Mouse (Mus musculus): ENCODE data around the gene Lingo1. TPM values are rescaled to one million over a fixed set of nuclear protein-coding genes. Genes with fewer than 3 reads are reported as not detected.
A peak's percentile ranks its signal among the peaks of the same experiment; 100 is the strongest.

Gene Lingo1
- polyA plus RNA-seq, 1 experiment from 2014 or later: 3.3 TPM

DNA sequence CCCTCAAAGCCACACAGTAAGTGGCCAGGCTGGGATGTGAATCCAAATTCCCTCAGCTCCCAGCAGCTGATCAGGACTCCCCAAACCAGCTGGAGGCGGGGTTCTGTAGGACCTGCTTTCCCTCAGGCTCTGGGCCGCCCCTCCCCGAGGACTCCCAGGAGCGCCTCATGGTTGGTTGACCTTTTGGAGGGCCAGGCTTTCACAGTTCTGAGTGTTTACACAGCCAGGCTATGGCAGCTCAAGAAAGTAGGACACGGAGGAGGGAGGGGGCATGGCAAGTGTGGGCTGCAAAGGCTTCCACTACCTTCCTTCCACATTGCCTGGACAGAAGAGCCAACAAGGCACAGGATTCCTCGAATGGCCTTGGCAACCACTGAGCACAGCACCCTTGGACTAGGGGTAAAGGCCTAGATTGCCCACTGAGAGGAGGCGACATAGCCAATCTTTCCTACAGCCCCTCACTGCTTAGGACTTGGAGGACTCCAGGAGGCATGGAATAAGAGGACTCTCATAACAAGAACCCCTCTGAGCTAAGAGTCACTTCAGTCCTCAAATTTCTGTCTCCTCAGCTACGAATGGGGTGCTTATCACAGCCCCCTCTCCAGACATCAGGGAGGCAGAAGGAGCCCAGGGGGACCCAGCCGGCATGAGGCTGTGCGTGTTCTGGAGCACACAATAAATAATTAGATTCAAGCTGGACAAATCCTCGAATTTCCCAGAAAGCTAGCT, 29.5 kb downstream of the Lingo1 start:
- peak; percentile 90 for ATAC-seq (ENCODE audit: low read depth)
- Histone ChIP-seq H3K9me3 (ENCODE audit: control insufficient read depth, low read length) (no peaks in the 10 kb centered on the region), H3K27me3 (ENCODE audit: control insufficient read depth, insufficient read depth, low read depth, low read length) (no peaks in the 10 kb centered on the region), H3K4me3 (ENCODE audit: low read length) (no peak overlapping the region), H3K36me3 (ENCODE audit: control insufficient read depth, insufficient read depth, low read length) (no peaks in the 10 kb centered on the region), H3K27ac (ENCODE audit: low read length) (peak overlapping the region; percentile 88), H3K9ac (ENCODE audit: low read length) (no peak overlapping the region), H3K4me1 (replicated peaks; ENCODE audit: control insufficient read depth, insufficient read depth, low read length) (peaks cover 6% of the 10 kb centered on the region), H3K4me2 (ENCODE audit: low read depth, low read length) (peak overlapping the region; percentile 26)
- WGBS: 24% methylated on average over 11 of the region's 11 CpGs

DNA sequence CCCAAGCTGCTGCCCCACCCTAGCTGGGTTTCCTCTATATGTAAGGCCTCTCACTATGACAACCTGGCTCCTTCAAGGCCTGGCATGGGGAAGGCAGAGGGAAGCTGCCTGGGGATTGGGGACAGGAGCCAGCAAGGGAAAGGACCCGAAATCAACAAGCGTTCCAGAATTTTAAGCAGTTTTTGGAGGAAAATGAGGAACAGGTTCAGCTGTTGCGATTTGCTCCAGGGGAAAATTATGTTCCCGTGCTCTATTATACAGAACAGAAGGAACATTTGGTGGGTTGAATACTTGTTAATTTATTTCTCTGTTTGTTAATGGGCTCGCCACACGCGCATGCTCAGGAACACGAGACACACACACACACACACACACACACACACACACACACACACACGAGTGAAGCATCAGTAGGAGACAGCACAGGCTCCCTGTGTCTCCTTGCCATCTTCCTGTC, 34.1 kb downstream of the Lingo1 start:
- peak overlapping the region; percentile 27; the same call in 1 of the 2 replicates for H3K27ac ChIP-seq (ENCODE audit: low read length)
- no peak overlapping the region for H3K4me2 ChIP-seq (ENCODE audit: low read depth, low read length)
- H3K27me3 ChIP-seq (ENCODE audit: control insufficient read depth, insufficient read depth, low read depth, low read length): no peaks in the 10 kb centered on the region
- no peak for ATAC-seq (ENCODE audit: low read depth)
- no peak overlapping the region for H3K4me3 ChIP-seq (ENCODE audit: low read length)
- 83% methylated on average over 9 of the region's 9 CpGs for WGBS
- no peak overlapping the region for H3K9ac ChIP-seq (ENCODE audit: low read length)
- H3K36me3 ChIP-seq (ENCODE audit: control insufficient read depth, insufficient read depth, low read length): no peaks in the 10 kb centered on the region
- no peaks in the 10 kb centered on the region for H3K9me3 ChIP-seq (ENCODE audit: control insufficient read depth, low read length)
- H3K4me1 ChIP-seq (replicated peaks; ENCODE audit: control insufficient read depth, insufficient read depth, low read length): peaks cover 13% of the 10 kb centered on the region

DNA sequence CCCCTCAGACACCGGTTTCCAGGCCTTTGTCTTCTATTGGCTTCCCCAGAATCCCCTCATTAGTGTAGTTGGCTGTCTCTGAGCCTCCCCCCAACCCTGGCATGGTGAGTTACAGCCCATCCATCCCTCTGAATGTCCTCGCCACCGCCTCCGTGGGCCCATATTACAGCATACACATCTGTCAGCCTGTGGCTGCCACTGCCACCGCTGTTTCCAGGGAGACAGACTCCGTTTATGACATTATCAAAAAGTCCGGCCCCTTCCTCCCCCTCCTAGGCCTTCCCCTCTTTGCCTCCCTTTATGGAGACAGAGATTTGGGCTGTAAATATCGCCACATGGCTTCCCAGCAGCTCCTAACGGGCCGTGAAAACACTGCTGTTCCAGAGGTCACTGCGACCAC, 38.5 kb downstream of the Lingo1 start:
- peaks cover 10% of the 10 kb centered on the region for H3K4me1 ChIP-seq (replicated peaks; ENCODE audit: control insufficient read depth, insufficient read depth, low read length)
- no peak overlapping the region for H3K4me3 ChIP-seq (ENCODE audit: low read length)
- no peaks in the 10 kb centered on the region for H3K9me3 ChIP-seq (ENCODE audit: control insufficient read depth, low read length)
- WGBS: 43% methylated on average over 11 of the region's 11 CpGs
- ATAC-seq (ENCODE audit: low read depth): no peak
- H3K36me3 ChIP-seq (ENCODE audit: control insufficient read depth, insufficient read depth, low read length): no peaks in the 10 kb centered on the region
- no peak overlapping the region for H3K4me2 ChIP-seq (ENCODE audit: low read depth, low read length)
- no peak overlapping the region for H3K9ac ChIP-seq (ENCODE audit: low read length)
- H3K27ac ChIP-seq (ENCODE audit: low read length): no peak overlapping the region
- no peaks in the 10 kb centered on the region for H3K27me3 ChIP-seq (ENCODE audit: control insufficient read depth, insufficient read depth, low read depth, low read length)

DNA sequence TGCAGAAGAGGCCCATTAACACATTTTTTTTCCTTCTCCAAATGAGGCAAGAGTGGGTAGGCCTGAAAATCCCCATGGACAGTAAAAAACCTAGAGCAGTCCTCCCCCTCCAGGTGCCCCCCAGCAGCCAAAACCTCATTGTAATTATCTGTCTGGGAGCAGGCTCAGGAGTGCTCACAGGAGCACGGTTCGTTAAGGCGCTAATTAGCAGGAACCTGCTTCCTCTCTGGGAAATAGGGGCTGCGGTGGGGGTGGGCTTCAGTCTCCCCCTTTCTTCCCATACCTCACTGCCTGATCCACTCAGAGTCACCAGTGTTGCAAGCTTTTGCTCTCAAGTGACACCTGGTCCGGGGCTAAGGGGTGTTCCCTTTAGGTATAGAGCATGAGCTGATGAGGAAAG, 41.1 kb downstream of the Lingo1 start:
- no peaks in the 10 kb centered on the region for H3K4me1 ChIP-seq (replicated peaks; ENCODE audit: control insufficient read depth, insufficient read depth, low read length)
- H3K9me3 ChIP-seq (ENCODE audit: control insufficient read depth, low read length): no peaks in the 10 kb centered on the region
- H3K36me3 ChIP-seq (ENCODE audit: control insufficient read depth, insufficient read depth, low read length): no peaks in the 10 kb centered on the region
- H3K27me3 ChIP-seq (ENCODE audit: control insufficient read depth, insufficient read depth, low read depth, low read length): no peaks in the 10 kb centered on the region
- H3K27ac ChIP-seq (ENCODE audit: low read length): no peak overlapping the region
- 77% methylated on average over 5 of the region's 5 CpGs for WGBS
- no peak for ATAC-seq (ENCODE audit: low read depth)
- H3K9ac ChIP-seq (ENCODE audit: low read length): no peak overlapping the region
- H3K4me2 ChIP-seq (ENCODE audit: low read depth, low read length): no peak overlapping the region
- no peak overlapping the region for H3K4me3 ChIP-seq (ENCODE audit: low read length)

DNA sequence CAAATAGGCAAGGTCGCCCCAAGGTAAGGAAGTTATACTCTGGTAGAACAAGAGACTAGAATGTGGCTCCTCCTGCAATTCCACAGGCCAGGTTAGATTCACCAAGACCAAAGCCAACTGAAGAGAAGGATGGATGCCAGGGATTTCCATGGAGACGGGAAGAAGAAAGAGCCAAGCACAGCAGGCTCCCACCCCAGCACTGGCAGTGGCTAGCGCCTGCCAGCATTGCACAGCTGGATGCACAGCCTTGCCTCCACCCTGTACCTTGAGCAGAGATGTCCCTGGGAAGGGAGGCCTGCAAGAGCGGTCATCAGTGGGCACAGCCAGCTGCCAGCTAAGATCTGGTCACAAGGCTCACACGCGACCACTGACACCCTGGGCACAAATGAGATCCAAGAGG, 42.9 kb downstream of the Lingo1 start:
- Histone ChIP-seq H3K4me1 (replicated peaks; ENCODE audit: control insufficient read depth, insufficient read depth, low read length) (no peaks in the 10 kb centered on the region), H3K27me3 (ENCODE audit: control insufficient read depth, insufficient read depth, low read depth, low read length) (no peaks in the 10 kb centered on the region), H3K27ac (ENCODE audit: low read length) (no peak overlapping the region), H3K4me2 (ENCODE audit: low read depth, low read length) (no peak overlapping the region), H3K36me3 (ENCODE audit: control insufficient read depth, insufficient read depth, low read length) (no peaks in the 10 kb centered on the region), H3K4me3 (ENCODE audit: low read length) (no peak overlapping the region), H3K9me3 (ENCODE audit: control insufficient read depth, low read length) (no peaks in the 10 kb centered on the region), H3K9ac (ENCODE audit: low read length) (no peak overlapping the region)
- WGBS: 68% methylated on average over 6 of the region's 6 CpGs
- ATAC-seq (ENCODE audit: low read depth): no peak

DNA sequence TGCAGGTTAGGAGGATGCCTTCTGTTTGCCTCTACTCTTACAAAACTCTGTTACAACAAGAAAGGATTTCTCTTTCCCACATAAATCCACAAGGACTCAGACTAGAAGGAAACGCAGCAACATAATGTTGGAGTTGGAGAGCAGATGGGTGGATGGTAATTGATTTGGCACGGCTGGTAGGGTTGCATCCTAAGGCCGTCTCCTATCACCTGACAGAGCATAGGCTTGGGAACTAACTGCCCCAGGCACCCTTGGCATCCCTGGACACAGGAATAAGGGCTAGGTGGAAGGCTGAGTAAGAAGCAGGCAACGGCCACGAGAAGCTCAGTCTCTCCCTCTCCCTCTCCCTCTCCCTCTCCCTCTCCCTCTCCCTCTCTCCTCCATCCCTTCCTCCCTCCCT, 48.2 kb downstream of the Lingo1 start:
- 73% methylated on average over 5 of the region's 5 CpGs for whole genome bisulfite sequencing
- H3K27me3 ChIP-seq (ENCODE audit: control insufficient read depth, insufficient read depth, low read depth, low read length): no peaks in the 10 kb centered on the region
- ATAC-seq (ENCODE audit: low read depth): no peak

DNA sequence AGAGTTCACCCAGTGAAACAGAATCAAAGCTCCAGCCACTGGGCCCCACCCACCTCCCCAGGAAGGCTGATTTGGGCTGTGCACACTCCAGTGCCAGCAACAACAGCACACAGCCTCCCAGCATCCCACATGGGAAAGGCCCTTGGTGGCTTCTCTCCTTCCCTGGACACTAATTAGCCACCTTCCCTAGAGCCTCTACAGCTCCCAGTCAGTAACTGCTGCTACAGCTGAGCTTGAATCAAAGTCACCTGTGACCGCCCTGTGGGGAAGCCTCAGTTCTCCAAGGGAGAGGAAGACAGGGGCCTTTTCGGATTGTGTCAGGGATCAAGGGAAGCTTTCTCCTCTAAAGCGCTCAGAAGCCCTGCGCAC, 49.4 kb downstream of the Lingo1 start:
- no peak overlapping the region for H3K9ac ChIP-seq (ENCODE audit: low read length)
- no peak overlapping the region for H3K4me3 ChIP-seq (ENCODE audit: low read length)
- no peak for ATAC-seq (ENCODE audit: low read depth)
- no peaks in the 10 kb centered on the region for H3K27me3 ChIP-seq (ENCODE audit: control insufficient read depth, insufficient read depth, low read depth, low read length)
- no peaks in the 10 kb centered on the region for H3K36me3 ChIP-seq (ENCODE audit: control insufficient read depth, insufficient read depth, low read length)
- H3K27ac ChIP-seq (ENCODE audit: low read length): no peak overlapping the region
- no peaks in the 10 kb centered on the region for H3K9me3 ChIP-seq (ENCODE audit: control insufficient read depth, low read length)
- no peak overlapping the region for H3K4me2 ChIP-seq (ENCODE audit: low read depth, low read length)
- no peaks in the 10 kb centered on the region for H3K4me1 ChIP-seq (replicated peaks; ENCODE audit: control insufficient read depth, insufficient read depth, low read length)
- WGBS: 75% methylated on average over 4 of the region's 4 CpGs

More for the DNA sequence above, 48.2 kb downstream of the Lingo1 start:
- Histone ChIP-seq H3K4me3 (ENCODE audit: low read length) (no peak overlapping the region), H3K4me2 (ENCODE audit: low read depth, low read length) (no peak overlapping the region), H3K9me3 (ENCODE audit: control insufficient read depth, low read length) (no peaks in the 10 kb centered on the region), H3K4me1 (replicated peaks; ENCODE audit: control insufficient read depth, insufficient read depth, low read length) (no peaks in the 10 kb centered on the region), H3K27ac (ENCODE audit: low read length) (no peak overlapping the region), H3K36me3 (ENCODE audit: control insufficient read depth, insufficient read depth, low read length) (no peaks in the 10 kb centered on the region), H3K9ac (ENCODE audit: low read length) (no peak overlapping the region)

DNA sequence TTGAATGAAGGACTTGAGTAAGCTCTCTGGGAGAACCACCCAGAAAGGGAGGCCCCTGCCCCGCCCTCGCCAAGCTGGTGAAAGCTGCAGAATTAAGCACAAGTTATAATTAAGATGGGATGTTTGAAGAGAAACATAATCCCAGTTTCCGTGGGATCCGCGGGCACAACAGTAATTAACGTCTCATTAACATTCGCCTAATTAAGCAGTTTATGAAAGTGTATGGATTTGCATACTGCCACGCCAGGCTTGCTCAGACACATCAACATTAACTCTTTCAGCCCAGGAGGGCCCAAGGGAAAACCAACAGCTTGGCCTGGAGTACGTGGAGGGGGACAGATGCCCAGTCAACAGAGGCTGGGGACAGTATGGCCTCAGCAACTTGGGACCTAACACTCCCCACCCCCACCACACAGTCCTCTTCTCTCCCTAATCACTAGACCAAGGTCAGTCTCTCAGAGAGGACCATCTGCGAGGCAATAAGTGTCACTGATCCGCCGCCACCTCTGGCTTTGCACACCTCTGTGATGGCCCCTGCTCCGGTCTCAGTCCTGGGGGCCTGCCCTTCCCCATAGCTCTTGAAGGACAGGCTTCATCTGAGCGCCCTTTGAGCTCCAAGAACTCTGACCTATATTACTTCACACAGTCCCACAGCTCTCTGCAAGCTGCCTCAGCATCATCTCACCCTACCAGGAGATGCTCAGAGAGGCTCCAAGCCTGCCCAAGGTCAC, 49.9 kb downstream of the Lingo1 start:
- 68% methylated on average over 14 of the region's 14 CpGs for WGBS
- no peak for ATAC-seq (ENCODE audit: low read depth)
- Histone ChIP-seq H3K4me2 (ENCODE audit: low read depth, low read length) (no peak overlapping the region), H3K9me3 (ENCODE audit: control insufficient read depth, low read length) (no peaks in the 10 kb centered on the region), H3K4me1 (replicated peaks; ENCODE audit: control insufficient read depth, insufficient read depth, low read length) (no peaks in the 10 kb centered on the region), H3K36me3 (ENCODE audit: control insufficient read depth, insufficient read depth, low read length) (no peaks in the 10 kb centered on the region), H3K4me3 (ENCODE audit: low read length) (no peak overlapping the region), H3K27ac (ENCODE audit: low read length) (no peak overlapping the region), H3K27me3 (ENCODE audit: control insufficient read depth, insufficient read depth, low read depth, low read length) (no peaks in the 10 kb centered on the region), H3K9ac (ENCODE audit: low read length) (no peak overlapping the region)

- Histone ChIP-seq H3K27me3 (ENCODE audit: control insufficient read depth, insufficient read depth, low read depth, low read length) (no peaks in the 10 kb centered on the region), H3K9ac (ENCODE audit: low read length) (no peak overlapping the region)
- ATAC-seq (ENCODE audit: low read depth): no peak
These were observed 51.9 kb downstream of the Lingo1 start for GRCm38 (mm10) chr9:56744369-56744768.

More at GRCm38 (mm10) chr9:56744369-56744768, 51.9 kb downstream of the Lingo1 start:
- Histone ChIP-seq H3K4me2 (ENCODE audit: low read depth, low read length) (no peak overlapping the region), H3K9me3 (ENCODE audit: control insufficient read depth, low read length) (no peaks in the 10 kb centered on the region), H3K27ac (ENCODE audit: low read length) (no peak overlapping the region), H3K36me3 (ENCODE audit: control insufficient read depth, insufficient read depth, low read length) (no peaks in the 10 kb centered on the region), H3K4me1 (replicated peaks; ENCODE audit: control insufficient read depth, insufficient read depth, low read length) (no peaks in the 10 kb centered on the region), H3K4me3 (ENCODE audit: low read length) (no peak overlapping the region)
- 23% methylated on average over 5 of the region's 5 CpGs for WGBS

Measured in lung, embryonic 16.5 days (tissue).